Mouse (Mus musculus): Measurements from ENCODE around the gene Frmpd2.
A peak's percentile ranks its signal among the peaks of the same experiment; 100 is the strongest.
"Not testable (repeated sequence)": the region's sequence is repeated elsewhere in the genome, so short reads cannot be mapped to it uniquely, and the experiment has no call there.

Gene Frmpd2

GRCm38 (mm10) chr14:33471331-33471730, at the start of gene Frmpd2:
Gene Frmpd2, plus strand, starts transcription at chr14:33471696.
- DNase-seq (ENCODE audit: low spot score in 2 of 2) = no peak

GRCm38 (mm10) chr14:33423003-33423402, 48.5 kb upstream of the Frmpd2 start:
- DNase-seq (ENCODE audit: low spot score in 2 of 2) = no peak

- DNase-seq (ENCODE audit: low spot score in 2 of 2) = no peak
Observed at GRCm38 (mm10) chr14:33424124-33424523, 47.4 kb upstream of the Frmpd2 start.

GRCm38 (mm10) chr14:33432485-33432884, 39.0 kb upstream of the Frmpd2 start:
- DNase-seq (ENCODE audit: low spot score in 2 of 2) = not testable (repeated sequence)

GRCm38 (mm10) chr14:33443780-33444179, 27.7 kb upstream of the Frmpd2 start:
- no peak for DNase-seq (ENCODE audit: low spot score in 2 of 2)

- DNase-seq (ENCODE audit: low spot score in 2 of 2) = no peak
Observed at GRCm38 (mm10) chr14:33445962-33446361, 25.5 kb upstream of the Frmpd2 start.

- DNase-seq (ENCODE audit: low spot score in 2 of 2) = peak; percentile 8 to 36
Observed at GRCm38 (mm10) chr14:33446561-33447023, 24.9 kb upstream of the Frmpd2 start.

GRCm38 (mm10) chr14:33447027-33447569, 24.4 kb upstream of the Frmpd2 start, which contains the start of gene Mapk8:
Gene Mapk8, minus strand, starts transcription at chr14:33447158.
- peak; percentile 98 to 99 for DNase-seq (ENCODE audit: low spot score in 2 of 2)

GRCm38 (mm10) chr14:33448276-33448675, 23.2 kb upstream of the Frmpd2 start:
- DNase-seq (ENCODE audit: low spot score in 2 of 2) = no peak

- no peak for DNase-seq (ENCODE audit: low spot score in 2 of 2)
Observed at GRCm38 (mm10) chr14:33449296-33449840, 22.1 kb upstream of the Frmpd2 start.

GRCm38 (mm10) chr14:33450331-33450730, 21.2 kb upstream of the Frmpd2 start:
- no peak for DNase-seq (ENCODE audit: low spot score in 2 of 2)

GRCm38 (mm10) chr14:33463658-33464057, 7.8 kb upstream of the Frmpd2 start:
- DNase-seq (ENCODE audit: low spot score in 2 of 2) = no peak

- no peak for DNase-seq (ENCODE audit: low spot score in 2 of 2)
Observed at GRCm38 (mm10) chr14:33467766-33468165, 3.7 kb upstream of the Frmpd2 start.

GRCm38 (mm10) chr14:33474461-33474860, 3.0 kb downstream of the Frmpd2 start:
- DNase-seq (ENCODE audit: low spot score in 2 of 2) = no peak

GRCm38 (mm10) chr14:33476094-33476760, 4.7 kb downstream of the Frmpd2 start:
- DNase-seq (ENCODE audit: low spot score in 2 of 2) = no peak

GRCm38 (mm10) chr14:33481991-33482390, 10.5 kb downstream of the Frmpd2 start:
- DNase-seq (ENCODE audit: low spot score in 2 of 2) = no peak

GRCm38 (mm10) chr14:33487805-33488550, 16.5 kb downstream of the Frmpd2 start:
- DNase-seq (ENCODE audit: low spot score in 2 of 2) = no peak

GRCm38 (mm10) chr14:33495226-33495625, 23.7 kb downstream of the Frmpd2 start:
- DNase-seq (ENCODE audit: low spot score in 2 of 2) = no peak

- DNase-seq (ENCODE audit: low spot score in 2 of 2) = no peak
Observed at GRCm38 (mm10) chr14:33497418-33497817, 25.9 kb downstream of the Frmpd2 start.

- DNase-seq (ENCODE audit: low spot score in 2 of 2) = no peak
Observed at GRCm38 (mm10) chr14:33498849-33499248, 27.4 kb downstream of the Frmpd2 start.

GRCm38 (mm10) chr14:33500631-33501030, 29.1 kb downstream of the Frmpd2 start:
- DNase-seq (ENCODE audit: low spot score in 2 of 2) = no peak

GRCm38 (mm10) chr14:33503311-33503710, 31.8 kb downstream of the Frmpd2 start:
- no peak for DNase-seq (ENCODE audit: low spot score in 2 of 2)

All from spleen, postnatal 14 days (tissue).